8 mouse cellular contexts compared by ENCODE assay signal in the genomic region with DNA sequence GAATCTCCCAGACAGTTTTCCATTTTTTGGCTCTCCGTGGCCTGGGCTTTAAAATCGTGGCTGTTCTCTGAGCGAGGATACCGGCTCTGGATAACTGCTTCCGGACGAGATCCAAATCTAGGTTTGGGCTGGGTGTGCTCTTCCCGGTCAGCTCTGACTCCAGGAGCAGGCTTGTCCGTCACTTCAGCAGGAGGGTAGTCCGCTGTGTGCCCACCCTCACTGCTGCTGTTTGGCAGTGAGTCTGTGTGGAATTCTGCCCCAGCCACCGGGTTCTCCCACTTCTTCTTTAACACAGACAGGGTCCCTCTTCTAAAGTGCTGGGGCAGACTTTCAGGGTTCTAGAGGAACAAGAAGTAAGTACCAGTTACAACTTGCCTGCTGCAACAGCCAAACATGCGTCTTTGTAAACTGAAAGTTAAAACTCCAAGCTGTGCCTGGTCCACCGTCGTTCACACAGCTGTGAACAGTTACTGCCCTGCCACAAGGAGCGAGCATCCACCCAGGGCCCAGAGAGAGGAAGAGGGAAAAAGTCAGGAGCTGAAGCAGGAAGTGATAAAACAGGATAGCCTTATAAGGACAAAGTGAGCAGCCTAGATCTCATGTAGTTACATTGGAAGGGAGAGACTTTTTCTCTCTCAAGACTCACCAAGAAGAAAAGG. TPM values are rescaled to one million over a fixed set of nuclear protein-coding genes. Genes with fewer than 3 reads are reported as not detected.
DNase-seq lines count a peak whose midpoint lies in the region; ATAC-seq and TF ChIP-seq lines count a peak whose summit lies in the region.

No protein-coding gene starts in this region.

- H3K4me1 ChIP-seq in erythroblast, embryonic 14.5 days (ENCODE audit: control insufficient read depth): no peaks in the 10 kb centered on the region
- H3K4me1 ChIP-seq in forebrain, embryonic 16.5 days (replicated peaks; ENCODE audit: control insufficient read depth, insufficient read depth, low read length): peaks cover 31% of the 10 kb centered on the region
- peaks cover 27% of the 10 kb centered on the region for H3K4me1 ChIP-seq in hindbrain, embryonic 12.5 days
- peaks cover 0 to 3% of the 10 kb centered on the region in 2 experiments; a peak in 2 of 4 replicates for H3K4me1 ChIP-seq in liver, embryonic 14.5 days (replicated peaks; ENCODE audit: control insufficient read depth in 2 of 2, insufficient read depth in 2 of 2, low read length in 1 of 2)
- peaks cover 38% of the 10 kb centered on the region for H3K4me1 ChIP-seq in neural tube, embryonic 13.5 days (replicated peaks)

- WGBS in forebrain, embryonic 16.5 days: 53% methylated on average over 14 of the region's 14 CpGs
- WGBS in hindbrain, embryonic 12.5 days: 56% methylated on average over 14 of the region's 14 CpGs
- 23% methylated on average over 14 of the region's 14 CpGs for WGBS in liver, embryonic 14.5 days (ENCODE audit: insufficient replicate concordance)
- 58% methylated on average over 14 of the region's 14 CpGs for WGBS in neural tube, embryonic 13.5 days

- peak overlapping the region; percentile 54 for H3K9ac ChIP-seq in forebrain, embryonic 16.5 days (replicated peaks; ENCODE audit: low read depth, low read length)
- peak overlapping the region; percentile 53 for H3K9ac ChIP-seq in hindbrain, embryonic 12.5 days
- H3K9ac ChIP-seq in liver, embryonic 14.5 days (replicated peaks): no peak overlapping the region
- peak overlapping the region; percentile 64 for H3K9ac ChIP-seq in neural tube, embryonic 13.5 days

- H3K27ac ChIP-seq in forebrain, embryonic 16.5 days (ENCODE audit: low read length): peak overlapping the region; percentile 94
- H3K27ac ChIP-seq in hindbrain, embryonic 12.5 days: peak overlapping the region; percentile 92
- H3K27ac ChIP-seq in liver, embryonic 14.5 days: no peak overlapping the region
- H3K27ac ChIP-seq in neural tube, embryonic 13.5 days (replicated peaks): peak overlapping the region; percentile 91

- no peaks in the 10 kb centered on the region; the same call in 1 of the 2 replicates for H3K9me3 ChIP-seq in erythroblast, embryonic 14.5 days (ENCODE audit: control insufficient read depth, low read length)
- H3K9me3 ChIP-seq in forebrain, embryonic 16.5 days (ENCODE audit: control insufficient read depth, low read length): no peaks in the 10 kb centered on the region
- H3K9me3 ChIP-seq in hindbrain, embryonic 12.5 days (replicated peaks): no peaks in the 10 kb centered on the region
- no peaks in the 10 kb centered on the region for H3K9me3 ChIP-seq in liver, embryonic 14.5 days (ENCODE audit: control insufficient read depth, low read length)
- H3K9me3 ChIP-seq in neural tube, embryonic 13.5 days: no peaks in the 10 kb centered on the region

- peak overlapping the region; percentile 1 for H3K4me3 ChIP-seq in erythroblast, embryonic 14.5 days (replicated peaks)
- H3K4me3 ChIP-seq in forebrain, embryonic 16.5 days (replicated peaks; ENCODE audit: low read length): peak overlapping the region; percentile 35
- peak overlapping the region; percentile 36 for H3K4me3 ChIP-seq in hindbrain, embryonic 12.5 days
- H3K4me3 ChIP-seq in liver, embryonic 14.5 days (ENCODE audit: insufficient read depth in 1 of 2, low read depth in 2 of 2, low read length in 2 of 2): peak overlapping the region; percentile 19 to 44
- peak overlapping the region; percentile 35 for H3K4me3 ChIP-seq in neural tube, embryonic 13.5 days

- no peak for ATAC-seq in erythroblast, adult 5-6 weeks (replicated peaks; ENCODE audit: low FRiP score, poor library complexity, severe bottlenecking)
- ATAC-seq in forebrain, embryonic 16.5 days: no peak
- no peak for ATAC-seq in hindbrain, embryonic 12.5 days (ENCODE audit: low FRiP score)
- ATAC-seq in liver, embryonic 14.5 days (ENCODE audit: insufficient read depth): no peak
- no peak for ATAC-seq in neural tube, embryonic 13.5 days (ENCODE audit: low read depth)

- H3K36me3 ChIP-seq in erythroblast, embryonic 14.5 days (ENCODE audit: control insufficient read depth): no peaks in the 10 kb centered on the region
- H3K36me3 ChIP-seq in forebrain, embryonic 16.5 days (ENCODE audit: control insufficient read depth, insufficient read depth): no peaks in the 10 kb centered on the region; the same call in 1 of the 2 replicates
- no peaks in the 10 kb centered on the region for H3K36me3 ChIP-seq in hindbrain, embryonic 12.5 days
- no peaks in the 10 kb centered on the region for H3K36me3 ChIP-seq in liver, embryonic 14.5 days (replicated peaks; ENCODE audit: control insufficient read depth, insufficient read depth, low read depth)
- H3K36me3 ChIP-seq in neural tube, embryonic 13.5 days: peaks cover 7% of the 10 kb centered on the region; the same call in 1 of the 2 replicates

- no peak for TF ChIP-seq CTCF in liver, embryonic 14.5 days (IDR thresholded peaks at IDR 0.05; ENCODE audit: low read depth)

- H3K27me3 ChIP-seq in erythroblast, embryonic 14.5 days (ENCODE audit: control insufficient read depth): no peaks in the 10 kb centered on the region
- no peaks in the 10 kb centered on the region for H3K27me3 ChIP-seq in forebrain, embryonic 16.5 days (replicated peaks; ENCODE audit: control insufficient read depth, insufficient read depth, low read length)
- H3K27me3 ChIP-seq in hindbrain, embryonic 12.5 days: no peaks in the 10 kb centered on the region
- no peaks in the 10 kb centered on the region for H3K27me3 ChIP-seq in liver, embryonic 14.5 days (ENCODE audit: control insufficient read depth, insufficient read depth, low read length)
- no peaks in the 10 kb centered on the region for H3K27me3 ChIP-seq in neural tube, embryonic 13.5 days

- H3K4me2 ChIP-seq in forebrain, embryonic 16.5 days (ENCODE audit: low read length): peak overlapping the region; percentile 50
- H3K4me2 ChIP-seq in hindbrain, embryonic 12.5 days (replicated peaks): peak overlapping the region; percentile 44
- peak overlapping the region; percentile 1 for H3K4me2 ChIP-seq in liver, embryonic 14.5 days (ENCODE audit: low read depth)
- peak overlapping the region; percentile 51 for H3K4me2 ChIP-seq in neural tube, embryonic 13.5 days

- intact Hi-C loops in left cerebral cortex, postnatal 10 days (cut with DNase I): no loop called here

- DNase-seq in liver, embryonic 14.5 days (ENCODE audit: low read depth in 3 of 3, low spot score in 3 of 3): no peak
- DNase-seq in left cerebral cortex, postnatal 10 days (ENCODE audit: extremely low spot score in 1 of 2, low spot score in 2 of 2): no peak
- DNase-seq in thymus, adult 18-20 months: no peak

- no peak for TF ChIP-seq EP300 in liver, embryonic 14.5 days (IDR thresholded peaks at IDR 0.05; ENCODE audit: low read depth)

RNA-seq across cellular contexts. Expression of gene Cers5, which starts 47.1 kb away (rescaled TPM):
- polyA plus RNA-seq in erythroblast, embryonic 14.5 days (2012): 0.04 TPM in 1 of 2 replicates, not detected in the other
- 9.2 and 11.3 TPM in 2 replicates for total RNA-seq in erythroblast, adult 5-6 weeks (2015; ENCODE audit: low replicate concordance)
- total RNA-seq in erythroblast, adult 5-6 weeks (2017; ENCODE audit: low replicate concordance): 1.4 and 5.9 TPM in 2 replicates
- polyA plus RNA-seq in forebrain, embryonic 16.5 days (2015; fragmentation: Nextera tagmentation; extraction: Ambion mirVana): 74.7 and 77.9 TPM in 2 replicates
- polyA plus RNA-seq in hindbrain, embryonic 12.5 days (2016; fragmentation: Nextera tagmentation; extraction: Ambion mirVana): 66.8 and 69.3 TPM in 2 replicates
- polyA plus RNA-seq in liver, embryonic 14.5 days (2012; rRNA removed): 4.4 and 5.4 TPM in 2 replicates
- 7.7 and 8.7 TPM in 2 replicates for polyA plus RNA-seq in liver, embryonic 14.5 days (2014; fragmentation: Nextera tagmentation; extraction: Ambion mirVana)
- 77.2 and 77.6 TPM in 2 replicates for polyA plus RNA-seq in neural tube, embryonic 13.5 days (2015; fragmentation: Nextera tagmentation; extraction: Ambion mirVana)
- 10 to 100 TPM; 43.6 to 47.2 TPM for total RNA-seq in left cerebral cortex, postnatal 10 days (2021)

RNA-seq across cellular contexts. Expression of gene Lima1, which starts 55.5 kb away (rescaled TPM):
- 0.01 TPM in 1 of 2 replicates, not detected in the other for polyA plus RNA-seq in erythroblast, embryonic 14.5 days (2012)
- total RNA-seq in erythroblast, adult 5-6 weeks (2015; ENCODE audit: low replicate concordance): 1.9 and 2.9 TPM in 2 replicates
- 2.8 and 4.7 TPM in 2 replicates for total RNA-seq in erythroblast, adult 5-6 weeks (2017; ENCODE audit: low replicate concordance)
- 38.0 and 43.5 TPM in 2 replicates for polyA plus RNA-seq in forebrain, embryonic 16.5 days (2015; fragmentation: Nextera tagmentation; extraction: Ambion mirVana)
- 36.1 and 44.3 TPM in 2 replicates for polyA plus RNA-seq in hindbrain, embryonic 12.5 days (2016; fragmentation: Nextera tagmentation; extraction: Ambion mirVana)
- polyA plus RNA-seq in liver, embryonic 14.5 days (2012; rRNA removed): 3.3 and 5.1 TPM in 2 replicates
- 6.2 and 7.0 TPM in 2 replicates for polyA plus RNA-seq in liver, embryonic 14.5 days (2014; fragmentation: Nextera tagmentation; extraction: Ambion mirVana)
- 28.4 and 35.5 TPM in 2 replicates for polyA plus RNA-seq in neural tube, embryonic 13.5 days (2015; fragmentation: Nextera tagmentation; extraction: Ambion mirVana)
- total RNA-seq in left cerebral cortex, postnatal 10 days (2021): 1 to 10 TPM; 8.2 to 9.8 TPM

Comparison
In these comparisons a context has a peak if more than half of its experiments do, and no peak if none do; other contexts are left out.
1. H3K4me2 ChIP-seq: peak in every context shown above with its lines; median percentile 51 in neural tube, embryonic 13.5 days; 50 in forebrain, embryonic 16.5 days; 44 in hindbrain, embryonic 12.5 days; 1 in liver, embryonic 14.5 days.